Mouse (Mus musculus) left cerebral cortex, adult 11 months (tissue): ENCODE measurements around the gene Gm20441.
"Not testable (repeated sequence)": the region's sequence is repeated elsewhere in the genome, so short reads cannot be mapped to it uniquely, and the experiment has no call there.

Source experiments
- DNase-seq: peaks from one replicate; pipeline ENCODE4 v3.0.0; 2022; ENCODE audit warnings: low spot score

Gm20441 gene

GRCm38 (mm10) chr10:75779206-75780174 lies 1.3 kb downstream of the Gm20441 start:
- DNase-seq, result no peak

DNA sequence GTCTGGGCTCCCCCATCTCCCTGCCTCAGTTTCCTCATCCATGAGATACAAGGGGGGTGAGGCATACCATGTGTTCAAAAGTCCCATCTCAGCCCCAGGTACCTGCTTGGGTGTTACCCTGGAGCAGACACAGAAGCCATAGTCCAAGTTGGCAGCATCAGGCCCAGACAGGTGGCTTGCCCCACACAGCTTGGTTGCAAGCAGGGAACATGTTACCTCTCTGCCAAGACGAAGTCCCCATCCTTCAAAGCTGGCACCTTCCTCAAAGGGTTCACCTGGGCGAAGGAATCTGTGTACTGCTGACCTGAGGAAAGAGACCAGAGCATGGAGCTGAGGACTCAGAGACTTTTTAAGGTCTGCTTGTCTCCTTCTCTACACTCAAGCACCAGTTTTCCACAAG lies 2.9 kb downstream of the Gm20441 start:
- DNase-seq, result no peak

DNA sequence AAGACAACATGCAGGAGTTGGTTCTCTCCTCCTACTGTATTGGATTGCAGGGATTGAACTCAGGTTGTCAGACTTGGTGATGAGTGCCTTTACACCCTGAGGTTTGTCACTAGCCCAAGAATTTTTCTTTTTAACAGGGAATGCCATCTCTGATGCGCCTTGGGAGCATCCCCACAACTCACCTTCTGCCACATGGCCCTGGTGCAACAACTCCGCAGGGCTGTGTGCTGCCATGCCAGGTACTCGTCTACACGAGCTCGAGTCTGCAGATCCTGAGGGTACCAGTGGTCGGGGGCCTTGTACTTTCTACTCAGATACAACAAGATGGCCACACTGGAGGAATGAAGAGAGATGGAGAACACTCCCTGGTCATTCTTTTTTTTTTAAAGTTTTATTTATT lies 4.2 kb downstream of the Gm20441 start:
- no peak for DNase-seq

DNA sequence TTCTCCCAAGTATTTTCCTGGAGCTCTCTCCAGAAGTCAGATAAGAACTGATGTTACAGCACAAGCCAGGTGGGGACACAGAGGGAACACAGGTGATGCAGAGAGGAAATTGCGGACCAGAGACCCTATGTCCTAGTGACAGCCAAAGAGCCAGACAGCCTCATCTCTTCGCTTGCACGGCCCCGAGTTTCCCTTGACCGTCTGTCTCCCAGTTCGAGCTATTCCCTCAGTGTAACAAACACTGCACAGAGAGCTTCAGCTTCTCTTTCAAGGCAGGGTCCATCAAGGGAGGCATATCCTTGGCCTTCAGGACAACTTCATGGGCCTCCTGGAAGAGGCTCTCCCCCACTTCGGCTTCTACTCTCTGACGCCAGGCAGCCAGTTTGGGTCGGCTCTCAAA lies 6.2 kb downstream of the Gm20441 start:
- no peak for DNase-seq

GRCm38 (mm10) chr10:75774102-75774501 lies 6.7 kb downstream of the Gm20441 start:
- DNase-seq, result no peak

- DNase-seq, result peak; percentile 84
Observed at GRCm38 (mm10) chr10:75772795-75773664, 7.7 kb downstream of the Gm20441 start, which contains the start of gene Ddt. Ddt (minus strand) TSS chr10:75773414.

DNA sequence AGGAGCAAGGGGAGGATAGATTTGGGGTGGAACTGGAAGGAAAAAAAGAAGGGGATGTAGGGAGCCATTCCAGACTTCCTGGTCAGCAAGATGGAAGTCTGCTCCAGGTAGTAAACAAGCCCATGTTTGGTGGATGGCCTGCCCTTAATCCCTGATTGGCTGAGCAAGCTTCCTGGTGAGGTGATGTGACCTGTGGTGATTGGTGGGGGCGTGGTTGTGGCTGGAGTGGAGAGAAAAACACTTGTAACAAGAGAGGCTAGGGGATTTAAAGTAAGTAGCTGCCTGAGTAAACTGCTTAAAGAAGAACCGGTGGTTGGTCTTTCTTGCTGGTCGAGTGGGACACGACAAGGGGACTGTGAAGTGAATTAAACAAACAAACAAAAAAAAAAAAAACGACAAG lies 13.0 kb downstream of the Gm20441 start:
- not testable (repeated sequence) for DNase-seq

GRCm38 (mm10) chr10:75766856-75767255 lies 13.9 kb downstream of the Gm20441 start:
- DNase-seq, result no peak

DNA sequence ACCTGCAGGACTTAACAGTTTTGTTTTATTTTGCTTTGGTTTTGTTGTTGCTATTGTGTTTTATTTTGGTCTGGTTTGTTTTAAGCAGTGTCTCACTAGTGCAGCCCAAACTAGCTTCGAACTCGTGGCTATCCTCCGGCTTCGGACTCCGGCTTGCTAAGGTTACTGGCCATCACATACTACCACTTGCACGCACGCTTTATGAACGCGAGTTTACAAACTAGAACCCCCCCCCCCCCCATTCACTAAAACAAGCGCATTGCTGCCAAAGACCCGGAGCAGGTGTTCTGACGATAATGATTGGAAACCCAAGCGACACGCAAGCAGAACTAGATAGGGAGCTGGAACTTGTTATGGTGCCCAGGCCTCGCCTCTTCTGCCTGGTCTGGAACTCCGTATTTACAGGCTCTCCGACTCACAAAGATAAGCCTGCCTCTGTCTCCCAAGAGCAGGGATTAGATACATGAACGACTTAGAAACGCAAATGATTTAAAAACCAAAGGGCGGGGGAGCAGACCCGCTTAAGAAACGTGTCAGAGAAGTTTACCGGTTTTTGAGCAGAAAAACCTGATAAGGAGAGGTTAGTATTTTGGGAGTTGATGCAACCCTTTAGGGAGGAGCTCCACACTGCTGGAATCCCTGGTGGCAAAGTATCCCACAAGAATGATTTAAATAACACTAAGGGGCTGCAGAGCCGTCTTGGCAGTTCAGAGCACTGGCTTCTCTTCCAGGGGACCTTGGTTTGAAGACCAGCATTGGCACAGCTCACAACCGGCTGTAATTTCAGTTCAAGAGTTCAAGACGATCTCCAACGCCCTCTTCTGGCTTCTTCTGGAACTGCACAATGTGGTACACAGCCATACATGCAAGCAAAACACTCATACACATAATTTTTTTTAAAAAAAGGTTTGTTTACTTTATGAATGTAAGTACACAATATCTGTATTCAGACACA lies 16.0 kb downstream of the Gm20441 start:
- DNase-seq, result no peak

- DNase-seq, result peak; percentile 97
Observed at GRCm38 (mm10) chr10:75763682-75764518, 16.9 kb downstream of the Gm20441 start, which contains the start of gene Cabin1. Cabin1 (minus strand) TSS chr10:75764341.

- DNase-seq, result no peak
Observed at GRCm38 (mm10) chr10:75762413-75762812, 18.3 kb downstream of the Gm20441 start.

DNA sequence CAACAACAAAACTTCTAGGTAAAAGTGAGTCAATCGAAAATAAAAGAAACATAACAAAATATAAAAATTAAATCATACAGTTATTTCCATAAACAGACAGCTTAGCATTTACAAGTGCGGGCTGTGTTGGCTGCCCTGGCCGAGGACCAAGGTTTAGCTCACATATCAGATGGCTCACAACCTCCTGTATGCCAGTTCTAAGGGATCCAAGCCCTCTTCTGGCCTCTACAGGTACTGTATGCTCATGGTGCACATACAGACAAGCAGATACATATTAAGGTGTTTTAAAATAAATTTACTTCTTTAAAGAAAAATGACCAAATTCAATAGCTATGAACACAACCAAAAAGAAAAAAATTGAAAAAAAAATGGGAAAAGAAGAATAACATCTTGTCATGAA lies 20.4 kb downstream of the Gm20441 start:
- no peak for DNase-seq

- no peak for DNase-seq
Observed at GRCm38 (mm10) chr10:75756719-75757118, 24.0 kb downstream of the Gm20441 start.

GRCm38 (mm10) chr10:75744017-75744416 lies 36.7 kb downstream of the Gm20441 start:
- peak; percentile 73 for DNase-seq

DNA sequence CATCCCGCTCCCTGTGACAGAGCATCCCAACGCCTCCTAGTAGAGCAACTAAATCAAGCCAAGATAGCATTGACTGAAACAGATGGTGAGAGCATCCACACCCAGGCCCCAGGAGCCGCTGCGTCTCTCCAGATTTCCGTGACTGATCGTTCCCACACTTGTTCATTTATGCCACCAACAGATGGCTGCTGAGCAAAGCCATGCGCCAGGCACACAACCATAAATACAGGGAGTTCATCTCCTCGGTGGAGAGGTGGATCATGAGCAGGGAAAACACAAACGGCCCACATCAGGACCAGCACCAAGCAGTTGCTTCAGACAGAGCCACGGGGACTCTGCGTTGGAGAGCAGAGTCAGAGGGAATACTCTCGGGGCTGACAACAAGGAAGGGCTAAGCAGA lies 37.4 kb downstream of the Gm20441 start:
- peak; percentile 62 for DNase-seq

GRCm38 (mm10) chr10:75740866-75741265 lies 39.9 kb downstream of the Gm20441 start:
- DNase-seq, result no peak

GRCm38 (mm10) chr10:75725449-75725848 lies 55.3 kb downstream of the Gm20441 start:
- no peak for DNase-seq
